Mouse (Mus musculus) lung, adult 2 months (tissue): Measurements from ENCODE around the gene Bcl11b.

ENCODE experiments used
- CTCF ChIP-seq: fragments of 200-500 bp; IDR thresholded peaks from 2 replicates; pipeline ENCODE4 v1.5.1; 2011; ENCODE audit warnings: mild to moderate bottlenecking, low read length, control low read depth; ENCODE audit not compliant: insufficient read depth
- POLR2A ChIP-seq: fragments of 200-500 bp; IDR thresholded peaks from 2 replicates; pipeline ENCODE4 v1.6.1; 2011; ENCODE audit warnings: low read depth, mild to moderate bottlenecking, control low read depth, low read length, borderline replicate concordance; ENCODE audit errors: extremely low read depth

DNA sequence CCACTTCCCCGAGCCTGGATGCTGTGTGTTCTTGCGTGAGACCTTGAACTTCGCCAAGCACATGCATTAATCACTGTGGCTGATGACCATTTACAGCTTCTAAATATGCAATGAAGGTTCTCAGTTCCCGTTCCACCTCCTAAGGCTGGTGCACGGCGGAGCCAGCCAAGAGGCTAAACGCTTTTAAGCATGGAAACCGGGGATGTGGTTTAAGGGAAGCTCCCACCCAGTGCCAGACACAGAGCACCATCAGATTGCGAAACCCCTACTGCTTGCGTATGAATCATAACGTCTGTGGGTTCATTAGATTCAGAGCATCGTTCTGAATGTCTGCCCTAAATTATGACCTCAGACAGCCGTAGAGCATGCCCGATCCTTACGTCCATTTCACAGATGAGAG, 41.6 kb downstream of the Bcl11b start:
- TF ChIP-seq CTCF (no peak), POLR2A (no peak)
